Mouse (Mus musculus) hindbrain, embryonic 11.5 days (tissue): ENCODE measurements around the gene Micu1. TPM values are rescaled to one million over a fixed set of nuclear protein-coding genes. Genes with fewer than 3 reads are reported as not detected.

Source experiments
- ATAC-seq: fragments of 200-750 bp; cut with Nextera tagmentation; 2 replicates; pipeline ENCODE4 v1.8.0; 2017; ENCODE audit warnings: mild to moderate bottlenecking, moderate TSS enrichment, moderate library complexity; ENCODE audit not compliant: low FRiP score
- DNase-seq: peaks from one replicate; pipeline ENCODE4 v3.0.0-alpha.2; 2015; ENCODE audit warnings: low spot score
- H3K27ac ChIP-seq: fragments of 300-500 bp; sonication (generic); 2 replicates; pipeline ENCODE4 v1.5.1; 2014; ENCODE audit warnings: mild to moderate bottlenecking, low read depth, low read length
- H3K27me3 ChIP-seq: fragments of 300-500 bp; sonication (generic); 2 replicates; pipeline ENCODE4 v1.6.1; 2014; ENCODE audit warnings: mild to moderate bottlenecking, low read length, moderate library complexity, mixed read lengths; ENCODE audit not compliant: control insufficient read depth, insufficient read depth
- H3K36me3 ChIP-seq: fragments of 300-500 bp; sonication (generic); 2 replicates; pipeline ENCODE4 v1.6.1; 2014; ENCODE audit warnings: mild to moderate bottlenecking, low read length, moderate library complexity, mixed read lengths; ENCODE audit not compliant: control insufficient read depth, insufficient read depth
- H3K4me1 ChIP-seq: fragments of 300-500 bp; sonication (generic); replicated peaks from 2 replicates; pipeline ENCODE4 v1.6.1; 2014; ENCODE audit warnings: low read length, mixed read lengths; ENCODE audit not compliant: control insufficient read depth, insufficient read depth
- H3K4me2 ChIP-seq: fragments of 300-500 bp; sonication (generic); replicated peaks from 2 replicates; pipeline ENCODE4 v1.6.1; 2014; ENCODE audit warnings: mild to moderate bottlenecking, low read depth, low read length
- H3K4me3 ChIP-seq: fragments of 300-500 bp; sonication (generic); 2 replicates; pipeline ENCODE4 v1.5.1; 2014; ENCODE audit warnings: low read depth, low read length
- H3K9ac ChIP-seq: fragments of 300-500 bp; sonication (generic); 2 replicates; pipeline ENCODE4 v1.6.1; 2014; ENCODE audit warnings: low read depth, low read length
- H3K9me3 ChIP-seq: fragments of 300-500 bp; sonication (generic); 2 replicates; pipeline ENCODE4 v1.6.1; 2016; ENCODE audit warnings: low read length; ENCODE audit not compliant: control insufficient read depth
- WGBS: fragments of 180-500 bp; shearing (Covaris S2); extraction: QIAGEN DNeasy Blood & Tissue Kit; methylation state at CpG from one replicate; pipeline ENCODE4 v1.1.7; 2014; 5-methylcytosine and 5-hydroxymethylcytosine counted together
- polyA plus RNA-seq: library from polyadenylated mRNA; unstranded; fragments of >200 nt; fragmentation: Nextera tagmentation; extraction: Ambion mirVana; gene quantifications from 2 replicates; pipeline ENCODE4 v1.2.1, GENCODE M21; 2014

Gene Micu1
- polyA plus RNA-seq, 1 experiment from 2014 or later = 69.0 TPM

GRCm38 (mm10) chr10:59799303-59800044 lies 97.2 kb downstream of the Micu1 start:
- Histone ChIP-seq H3K27ac (peak overlapping the region; percentile 39; the same call in 1 of the 2 replicates), H3K4me1 (no peaks in the 10 kb centered on the region; the same call in 1 of the 2 replicates), H3K9me3 (no peaks in the 10 kb centered on the region), H3K4me2 (no peak overlapping the region), H3K9ac (no peak overlapping the region), H3K4me3 (no peak overlapping the region), H3K27me3 (no peaks in the 10 kb centered on the region), H3K36me3 (no peaks in the 10 kb centered on the region)
- WGBS = 65% methylated on average over 13 of the region's 13 CpGs
- peak; percentile 48; the same call in 1 of the 2 replicates for ATAC-seq
- DNase-seq = peak; percentile 26

GRCm38 (mm10) chr10:59800159-59800558 lies 97.9 kb downstream of the Micu1 start:
- H3K4me1 ChIP-seq = no peaks in the 10 kb centered on the region; the same call in 1 of the 2 replicates
- ATAC-seq (peak; percentile 55; the same call in 1 of the 2 replicates), DNase-seq (peak; percentile 33)
- no peaks in the 10 kb centered on the region for H3K9me3 ChIP-seq
- H3K9ac ChIP-seq = no peak overlapping the region
- H3K4me2 ChIP-seq = no peak overlapping the region
- H3K4me3 ChIP-seq = no peak overlapping the region
- no peaks in the 10 kb centered on the region for H3K36me3 ChIP-seq
- H3K27ac ChIP-seq = no peak overlapping the region
- H3K27me3 ChIP-seq = no peaks in the 10 kb centered on the region
- WGBS = 34% methylated on average over 10 of the region's 10 CpGs

- peak; percentile 13; the same call in 1 of the 2 replicates for ATAC-seq
- Histone ChIP-seq H3K9ac (no peak overlapping the region), H3K36me3 (no peaks in the 10 kb centered on the region), H3K4me1 (no peaks in the 10 kb centered on the region; the same call in 1 of the 2 replicates), H3K9me3 (no peaks in the 10 kb centered on the region), H3K4me3 (no peak overlapping the region), H3K27ac (no peak overlapping the region), H3K4me2 (no peak overlapping the region), H3K27me3 (no peaks in the 10 kb centered on the region)
- WGBS = 90% methylated on average over 12 of the region's 12 CpGs
- DNase-seq = no peak
These were observed 98.7 kb downstream of the Micu1 start for GRCm38 (mm10) chr10:59800826-59801501.

GRCm38 (mm10) chr10:59808677-59809076 lies 106.4 kb downstream of the Micu1 start:
- 88% methylated on average over 4 of the region's 4 CpGs for WGBS
- Histone ChIP-seq H3K4me1 (no peaks in the 10 kb centered on the region; the same call in 1 of the 2 replicates), H3K9ac (no peak overlapping the region), H3K4me2 (no peak overlapping the region), H3K27me3 (no peaks in the 10 kb centered on the region), H3K9me3 (no peaks in the 10 kb centered on the region), H3K27ac (no peak overlapping the region), H3K4me3 (no peak overlapping the region), H3K36me3 (no peaks in the 10 kb centered on the region)
- no peak for DNase-seq
- no peak for ATAC-seq

DNA sequence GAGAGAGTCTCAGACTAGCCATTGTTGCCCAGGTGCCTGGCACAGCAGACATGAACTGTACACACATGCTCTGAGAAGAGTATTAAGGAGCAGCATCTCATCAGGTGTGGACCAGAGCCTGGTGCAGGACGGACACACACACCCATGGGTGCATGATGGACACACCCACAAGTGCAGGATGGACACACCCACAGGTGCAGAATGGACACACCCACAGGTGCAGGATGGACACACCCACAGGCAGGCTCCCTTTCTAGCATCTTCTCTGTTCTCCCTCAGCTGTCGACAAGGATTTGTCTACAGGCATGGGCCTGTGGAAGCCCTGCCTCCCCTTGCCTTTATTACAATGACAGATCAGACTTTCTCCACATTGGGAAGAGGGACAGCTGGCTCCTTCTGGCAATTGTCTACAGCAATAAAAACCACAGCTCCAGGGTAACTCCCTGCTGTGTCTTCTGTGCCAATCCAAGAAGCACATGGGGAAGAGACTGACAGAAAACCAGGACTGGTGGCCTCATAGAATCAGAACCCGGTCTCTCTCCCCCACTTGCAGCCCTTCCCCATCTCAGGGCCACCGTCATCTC lies 107.8 kb downstream of the Micu1 start:
- Histone ChIP-seq H3K4me1 (no peaks in the 10 kb centered on the region; the same call in 1 of the 2 replicates), H3K36me3 (no peaks in the 10 kb centered on the region), H3K4me2 (no peak overlapping the region), H3K9me3 (no peaks in the 10 kb centered on the region), H3K27me3 (no peaks in the 10 kb centered on the region), H3K9ac (no peak overlapping the region), H3K4me3 (no peak overlapping the region), H3K27ac (no peak overlapping the region)
- ATAC-seq (no peak), DNase-seq (no peak)
- WGBS = 73% methylated on average over 4 of the region's 4 CpGs

DNA sequence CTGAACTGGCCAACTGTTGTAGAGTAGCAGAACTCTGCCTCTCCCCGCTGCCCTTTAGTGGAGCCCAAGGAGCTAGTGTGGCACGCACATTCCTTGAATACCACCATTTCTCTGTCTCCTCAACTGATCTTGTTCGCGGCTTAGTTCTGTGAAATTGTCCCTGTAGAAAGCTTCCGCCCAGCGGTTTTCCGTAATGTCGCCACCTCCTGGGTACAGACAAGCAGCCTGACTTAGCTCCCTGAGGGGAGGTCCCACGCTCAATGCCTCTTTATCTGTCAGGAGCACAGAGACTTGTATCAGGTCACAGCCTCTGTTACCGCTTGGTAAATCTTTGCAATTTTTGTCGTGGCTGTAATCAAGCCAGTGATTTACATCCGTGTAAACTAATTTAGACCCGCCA lies 110.7 kb downstream of the Micu1 start:
- WGBS = 33% methylated on average over 13 of the region's 13 CpGs
- H3K9me3 ChIP-seq = no peaks in the 10 kb centered on the region
- H3K27ac ChIP-seq = no peak overlapping the region

GRCm38 (mm10) chr10:59813759-59814158 lies 111.5 kb downstream of the Micu1 start:
- ATAC-seq (no peak), DNase-seq (no peak)
- WGBS = 90% methylated on average over 9 of the region's 9 CpGs

More for the DNA sequence above, 110.7 kb downstream of the Micu1 start:
- H3K4me3 ChIP-seq = no peak overlapping the region
- no peak overlapping the region for H3K4me2 ChIP-seq
- H3K9ac ChIP-seq = no peak overlapping the region
- peak; percentile 45 for DNase-seq
- H3K4me1 ChIP-seq = no peaks in the 10 kb centered on the region; the same call in 1 of the 2 replicates
- no peaks in the 10 kb centered on the region for H3K36me3 ChIP-seq
- no peaks in the 10 kb centered on the region for H3K27me3 ChIP-seq
- no peak for ATAC-seq

GRCm38 (mm10) chr10:59814505-59815155 lies 112.4 kb downstream of the Micu1 start:
- Histone ChIP-seq H3K27ac (no peak overlapping the region), H3K9ac (no peak overlapping the region), H3K27me3 (no peaks in the 10 kb centered on the region), H3K4me1 (no peaks in the 10 kb centered on the region; the same call in 1 of the 2 replicates), H3K36me3 (no peaks in the 10 kb centered on the region), H3K4me2 (no peak overlapping the region), H3K4me3 (no peak overlapping the region), H3K9me3 (no peaks in the 10 kb centered on the region)
- 76% methylated on average over 7 of the region's 7 CpGs for WGBS
- ATAC-seq = no peak
- DNase-seq = peak; percentile 62

More at GRCm38 (mm10) chr10:59813759-59814158, 111.5 kb downstream of the Micu1 start:
- Histone ChIP-seq H3K4me2 (no peak overlapping the region), H3K9me3 (no peaks in the 10 kb centered on the region), H3K4me1 (no peaks in the 10 kb centered on the region; the same call in 1 of the 2 replicates), H3K27ac (no peak overlapping the region), H3K9ac (no peak overlapping the region), H3K27me3 (no peaks in the 10 kb centered on the region), H3K4me3 (no peak overlapping the region), H3K36me3 (no peaks in the 10 kb centered on the region)
